Mouse (Mus musculus): Measurements from ENCODE around the gene Xylt1. TPM values are rescaled to one million over a fixed set of nuclear protein-coding genes. Genes with fewer than 3 reads are reported as not detected.

Gene Xylt1
- polyA plus RNA-seq, 1 experiment, result 2.7 TPM

- TF ChIP-seq CTCF (IDR thresholded peaks at IDR 0.05; ENCODE audit: insufficient read depth, low read length) (no peak), POLR2A (IDR thresholded peaks at IDR 0.05; ENCODE audit: borderline replicate concordance, extremely low read depth, low read depth, low read length) (no peak)
- Histone ChIP-seq H3K4me1 (ENCODE audit: control insufficient read depth, insufficient read depth, low read length) (peaks cover 4% of the 10 kb centered on the region; the same call in 1 of the 2 replicates), H3K4me3 (replicated peaks; ENCODE audit: extremely low read depth, low read depth, low read length) (no peak overlapping the region)
- no peak for DNase-seq
- 86% methylated on average over 2 of the region's 2 CpGs for WGBS
Measured at GRCm38 (mm10) chr7:117484589-117484988, 103.8 kb downstream of the Xylt1 start.

- 80% methylated on average over 7 of the region's 7 CpGs for WGBS
- Histone ChIP-seq H3K4me1 (ENCODE audit: control insufficient read depth, insufficient read depth, low read length) (peaks cover 4% of the 10 kb centered on the region; the same call in 1 of the 2 replicates), H3K4me3 (replicated peaks; ENCODE audit: extremely low read depth, low read depth, low read length) (no peak overlapping the region)
- TF ChIP-seq POLR2A (IDR thresholded peaks at IDR 0.05; ENCODE audit: borderline replicate concordance, extremely low read depth, low read depth, low read length) (no peak), CTCF (IDR thresholded peaks at IDR 0.05; ENCODE audit: insufficient read depth, low read length) (no peak)
- no peak for DNase-seq
Measured at GRCm38 (mm10) chr7:117484989-117485536, 104.3 kb downstream of the Xylt1 start.

- peaks cover 6% of the 10 kb centered on the region; the same call in 1 of the 2 replicates for H3K4me1 ChIP-seq (ENCODE audit: control insufficient read depth, insufficient read depth, low read length)
- 38% methylated on average over 7 of the region's 7 CpGs for WGBS
- DNase-seq, result no peak
- TF ChIP-seq CTCF (IDR thresholded peaks at IDR 0.05; ENCODE audit: insufficient read depth, low read length) (no peak), POLR2A (IDR thresholded peaks at IDR 0.05; ENCODE audit: borderline replicate concordance, extremely low read depth, low read depth, low read length) (no peak)
- H3K4me3 ChIP-seq (replicated peaks; ENCODE audit: extremely low read depth, low read depth, low read length), result no peak overlapping the region
Measured at GRCm38 (mm10) chr7:117486425-117487172, 105.8 kb downstream of the Xylt1 start.

GRCm38 (mm10) chr7:117487173-117487490, 106.4 kb downstream of the Xylt1 start:
- Histone ChIP-seq H3K4me1 (ENCODE audit: control insufficient read depth, insufficient read depth, low read length) (peaks cover 6% of the 10 kb centered on the region; the same call in 1 of the 2 replicates), H3K4me3 (replicated peaks; ENCODE audit: extremely low read depth, low read depth, low read length) (no peak overlapping the region)
- TF ChIP-seq CTCF (IDR thresholded peaks at IDR 0.05; ENCODE audit: insufficient read depth, low read length) (no peak), POLR2A (IDR thresholded peaks at IDR 0.05; ENCODE audit: borderline replicate concordance, extremely low read depth, low read depth, low read length) (no peak)
- no peak for DNase-seq
- 73% methylated on average over 2 of the region's 2 CpGs for WGBS

- H3K4me3 ChIP-seq (replicated peaks; ENCODE audit: extremely low read depth, low read depth, low read length), result no peak overlapping the region
- no peak for DNase-seq
- 73% methylated on average over 5 of the region's 5 CpGs for WGBS
- H3K4me1 ChIP-seq (ENCODE audit: control insufficient read depth, insufficient read depth, low read length), result peaks cover 5% of the 10 kb centered on the region; the same call in 1 of the 2 replicates
- TF ChIP-seq POLR2A (IDR thresholded peaks at IDR 0.05; ENCODE audit: borderline replicate concordance, extremely low read depth, low read depth, low read length) (no peak), CTCF (IDR thresholded peaks at IDR 0.05; ENCODE audit: insufficient read depth, low read length) (no peak)
Measured at GRCm38 (mm10) chr7:117489973-117490372, 109.2 kb downstream of the Xylt1 start.

- TF ChIP-seq CTCF (IDR thresholded peaks at IDR 0.05; ENCODE audit: insufficient read depth, low read length), result no peak
- no peak for TF ChIP-seq POLR2A (IDR thresholded peaks at IDR 0.05; ENCODE audit: borderline replicate concordance, extremely low read depth, low read depth, low read length)
- Histone ChIP-seq H3K4me1 (ENCODE audit: control insufficient read depth, insufficient read depth, low read length) (peaks cover 5% of the 10 kb centered on the region; the same call in 1 of the 2 replicates), H3K4me3 (replicated peaks; ENCODE audit: extremely low read depth, low read depth, low read length) (no peak overlapping the region)
- no peak for DNase-seq
- WGBS, result 64% methylated on average over 9 of the region's 9 CpGs
Measured at GRCm38 (mm10) chr7:117490500-117491205, 109.9 kb downstream of the Xylt1 start.

GRCm38 (mm10) chr7:117491495-117491894, 110.7 kb downstream of the Xylt1 start:
- Histone ChIP-seq H3K4me3 (replicated peaks; ENCODE audit: extremely low read depth, low read depth, low read length) (no peak overlapping the region), H3K4me1 (ENCODE audit: control insufficient read depth, insufficient read depth, low read length) (peaks cover 5% of the 10 kb centered on the region; the same call in 1 of the 2 replicates)
- no peak for TF ChIP-seq POLR2A (IDR thresholded peaks at IDR 0.05; ENCODE audit: borderline replicate concordance, extremely low read depth, low read depth, low read length)
- no peak for TF ChIP-seq CTCF (IDR thresholded peaks at IDR 0.05; ENCODE audit: insufficient read depth, low read length)
- WGBS, result 65% methylated on average over 5 of the region's 5 CpGs
- DNase-seq, result no peak

GRCm38 (mm10) chr7:117494210-117494609, 113.4 kb downstream of the Xylt1 start:
- H3K4me1 ChIP-seq (ENCODE audit: control insufficient read depth, insufficient read depth, low read length), result 0 out of 2 replicates have a peak, but pooled peaks cover 2% of the 10 kb centered on the region
- no peak for DNase-seq
- no peak for TF ChIP-seq POLR2A (IDR thresholded peaks at IDR 0.05; ENCODE audit: borderline replicate concordance, extremely low read depth, low read depth, low read length)
- no peak for TF ChIP-seq CTCF (IDR thresholded peaks at IDR 0.05; ENCODE audit: insufficient read depth, low read length)
- H3K4me3 ChIP-seq (replicated peaks; ENCODE audit: extremely low read depth, low read depth, low read length), result no peak overlapping the region
- WGBS, result 76% methylated on average over 6 of the region's 6 CpGs

- no peak for DNase-seq
- Histone ChIP-seq H3K4me1 (ENCODE audit: control insufficient read depth, insufficient read depth, low read length) (0 out of 2 replicates have a peak, but pooled peaks cover 2% of the 10 kb centered on the region), H3K4me3 (replicated peaks; ENCODE audit: extremely low read depth, low read depth, low read length) (no peak overlapping the region)
- 61% methylated on average over 8 of the region's 8 CpGs for WGBS
- TF ChIP-seq CTCF (IDR thresholded peaks at IDR 0.05; ENCODE audit: insufficient read depth, low read length), result no peak
- no peak for TF ChIP-seq POLR2A (IDR thresholded peaks at IDR 0.05; ENCODE audit: borderline replicate concordance, extremely low read depth, low read depth, low read length)
Measured at GRCm38 (mm10) chr7:117494618-117495310, 114.0 kb downstream of the Xylt1 start.
